Mouse (Mus musculus) lung, adult 2 months (tissue): ENCODE results near the gene Mnd1.

Source experiments
- CTCF ChIP-seq: fragments of 200-500 bp; IDR thresholded peaks from 2 replicates; pipeline ENCODE4 v1.5.1; 2011; ENCODE audit warnings: mild to moderate bottlenecking, low read length, control low read depth; ENCODE audit not compliant: insufficient read depth
- POLR2A ChIP-seq: fragments of 200-500 bp; IDR thresholded peaks from 2 replicates; pipeline ENCODE4 v1.6.1; 2011; ENCODE audit warnings: low read depth, mild to moderate bottlenecking, control low read depth, low read length, borderline replicate concordance; ENCODE audit errors: extremely low read depth

- TF ChIP-seq CTCF: no peak
- TF ChIP-seq POLR2A: no peak
These were observed 49.5 kb downstream of the Mnd1 start for GRCm38 (mm10) chr3:84106106-84106505.
